29 mouse cellular contexts compared by ENCODE assay signal in the genomic region with DNA sequence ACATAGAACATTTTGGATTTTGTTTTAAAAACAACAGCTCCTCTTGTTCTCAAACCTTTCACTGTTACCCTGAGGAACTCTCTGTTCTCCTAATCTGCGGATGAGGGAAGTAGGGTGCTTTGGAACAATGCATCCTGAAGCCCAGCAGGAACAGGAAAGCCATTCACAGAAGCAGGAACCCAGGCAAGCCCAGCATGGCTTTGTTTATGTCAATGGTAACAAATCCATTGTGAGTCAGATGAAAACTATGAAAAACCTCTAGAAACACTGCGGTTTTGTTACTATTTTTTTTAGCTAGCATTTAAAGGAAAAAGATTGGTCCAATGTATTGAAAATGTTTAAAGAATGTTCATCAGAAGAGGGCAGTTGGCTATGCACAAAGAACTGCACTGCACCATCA. TPM values are rescaled to one million over a fixed set of nuclear protein-coding genes. Genes with fewer than 3 reads are reported as not detected.
"Had no signal": no experiment of that assay in that cellular context is flagged by ENCODE, and none has a peak within 500 bp of the region (broad histone marks: within the 10 kb centered on the region; RNA-seq: fewer than 3 reads in every experiment).

No protein-coding gene starts in this region.

- ATAC-seq: liver, embryonic 12.5 days had no signal

- H3K27ac ChIP-seq: kidney, embryonic 15.5 days; limb, embryonic 10.5 days; limb, embryonic 13.5 days; liver, embryonic 12.5 days; liver, embryonic 15.5 days; lung, embryonic 15.5 days; stomach, embryonic 15.5 days had no signal

- H3K4me2 ChIP-seq: kidney, embryonic 15.5 days; limb, embryonic 13.5 days; liver, embryonic 12.5 days; liver, embryonic 15.5 days; lung, embryonic 15.5 days; midbrain, embryonic 11.5 days; stomach, embryonic 15.5 days had no signal

- H3K9ac ChIP-seq: kidney, embryonic 15.5 days; limb, embryonic 13.5 days; liver, embryonic 12.5 days; liver, embryonic 15.5 days; lung, embryonic 15.5 days; stomach, embryonic 15.5 days had no signal

- H3K4me1 ChIP-seq: kidney, embryonic 15.5 days; limb, embryonic 10.5 days; limb, embryonic 13.5 days; liver, embryonic 12.5 days; liver, embryonic 15.5 days; lung, embryonic 15.5 days; stomach, embryonic 15.5 days had no signal

- H3K36me3 ChIP-seq: kidney, embryonic 15.5 days; limb, embryonic 10.5 days; limb, embryonic 13.5 days; liver, embryonic 12.5 days; liver, embryonic 15.5 days; lung, embryonic 15.5 days; stomach, embryonic 15.5 days had no signal

- DNase-seq: kidney, adult 11 months; kidney, adult 8-10 months; kidney, postnatal 14 days; kidney, postnatal 4 days; layer of hippocampus, adult 9-11 months; liver; lung, adult 18-20 months; lung, postnatal 10 days; lung, postnatal 36 days; midbrain, embryonic 14.5 days; right cerebral cortex, postnatal 4 days; thymus, adult 2 months; thymus, postnatal 14 days had no signal

- H3K4me3 ChIP-seq: kidney, embryonic 15.5 days; limb, embryonic 10.5 days; limb, embryonic 13.5 days; liver, embryonic 12.5 days; liver, embryonic 15.5 days; lung, embryonic 15.5 days; megakaryocyte, embryonic 14.5 days; stomach, embryonic 15.5 days had no signal

- H3K9me3 ChIP-seq: limb, embryonic 10.5 days; liver, embryonic 12.5 days; liver, embryonic 15.5 days; lung, embryonic 15.5 days; stomach, embryonic 15.5 days had no signal

- H3K27me3 ChIP-seq: kidney, embryonic 15.5 days; limb, embryonic 13.5 days; lung, embryonic 15.5 days; stomach, embryonic 15.5 days had no signal

RNA-seq across cellular contexts. Expression of a gene that starts 43.1 kb away (rescaled TPM):
- total RNA-seq: layer of hippocampus, adult 18-20 months; layer of hippocampus, postnatal 25 days; left cerebral cortex, adult 8-10 months; left cerebral cortex, postnatal 25 days; midbrain, postnatal 0 days had no signal
- polyA plus RNA-seq: kidney, embryonic 15.5 days; limb, embryonic 10.5 days; limb, embryonic 13.5 days; liver, embryonic 15.5 days; lung, embryonic 15.5 days; midbrain, embryonic 11.5 days; midbrain, embryonic 14.5 days; midbrain, postnatal 0 days; neural tube, embryonic 11.5 days; neural tube, embryonic 14.5 days; stomach, embryonic 15.5 days had no signal
